Mouse (Mus musculus) CH12.LX (cell line): Measurements from ENCODE around the gene Gls. TPM values are rescaled to one million over a fixed set of nuclear protein-coding genes. Genes with fewer than 3 reads are reported as not detected.
A peak's percentile ranks its signal among the peaks of the same experiment; 100 is the strongest.

Source experiments
- DNase-seq: peaks from one replicate; pipeline ENCODE4 v3.0.0-alpha.2; 2013; ENCODE audit errors: extremely low read depth
- H3K27ac ChIP-seq: 2 replicates; pipeline ENCODE4 v1.5.1; 2012; ENCODE audit warnings: low read depth, mild to moderate bottlenecking, control low read depth, moderate library complexity; ENCODE audit not compliant: insufficient read depth
- H3K27me3 ChIP-seq: replicated peaks from 2 replicates; pipeline ENCODE3; 2012; ENCODE audit warnings: inconsistent platforms
- H3K36me3 ChIP-seq, 2 experiments: replicated peaks in 1 of 2; 2 replicates each; pipeline versions ENCODE3 to v1.6.1; 2012; ENCODE audit warnings: inconsistent platforms in 1 of 2, low read length in 1 of 2, mild to moderate bottlenecking in 1 of 2, mixed read lengths in 1 of 2, moderate library complexity in 1 of 2; ENCODE audit not compliant: control insufficient read depth in 1 of 2, insufficient read depth in 1 of 2
- H3K4me1 ChIP-seq, 2 experiments: 2 replicates each; pipeline ENCODE4 v1.6.1; 2012; ENCODE audit warnings: inconsistent platforms in 1 of 2, moderate library complexity in 1 of 2; ENCODE audit not compliant: insufficient read depth in 2 of 2, control insufficient read depth in 1 of 2
- H3K4me2 ChIP-seq: 2 replicates; pipeline ENCODE4 v1.6.1; 2012; ENCODE audit warnings: low read depth, mild to moderate bottlenecking, control low read depth; ENCODE audit not compliant: poor library complexity, insufficient read depth, severe bottlenecking
- H3K4me3 ChIP-seq, 3 experiments: fragments of 150-350 bp in 1 of 3; sonication (generic) in 1 of 3; replicated peaks in 1 of 3; 2 replicates each; pipeline versions ENCODE3 to v1.5.1; 2011 to 2012; ENCODE audit warnings: low read depth in 2 of 3, low read length in 2 of 3, mild to moderate bottlenecking in 2 of 3, moderate library complexity in 2 of 3, control low read depth in 1 of 3, improper control_type of control experiment in 1 of 3, inconsistent platforms in 1 of 3, mixed read lengths in 1 of 3; ENCODE audit not compliant: poor library complexity in 1 of 3
- H3K79me2 ChIP-seq: replicated peaks from 2 replicates; pipeline ENCODE4 v1.6.1; 2012; ENCODE audit warnings: mild to moderate bottlenecking, moderate library complexity; ENCODE audit not compliant: control insufficient read depth, poor library complexity, insufficient read depth, severe bottlenecking; ENCODE audit errors: extremely low read depth
- H3K9ac ChIP-seq: 2 replicates; pipeline ENCODE4 v1.6.1; 2012; ENCODE audit warnings: low read depth, mild to moderate bottlenecking, control low read depth, moderate library complexity; ENCODE audit not compliant: insufficient read depth
- H3K9me3 ChIP-seq: replicated peaks from 2 replicates; pipeline ENCODE3; 2012; ENCODE audit warnings: low read length, inconsistent platforms, mixed read lengths
- BHLHE40 ChIP-seq: IDR thresholded peaks from 2 replicates; pipeline ENCODE4 v1.6.1; 2011; ENCODE audit warnings: mild to moderate bottlenecking, low read depth, low read length, improper control_type of control experiment
- CHD2 ChIP-seq: IDR thresholded peaks from 2 replicates; pipeline ENCODE4 v1.6.1; 2011; ENCODE audit warnings: low read length, improper control_type of control experiment
- EP300 ChIP-seq: IDR thresholded peaks from 2 replicates; pipeline ENCODE4 v1.6.1; 2011; ENCODE audit warnings: low read length, improper control_type of control experiment
- ETS1 ChIP-seq: conservative IDR thresholded peaks from 2 replicates; pipeline ENCODE4 v1.6.1; 2012; ENCODE audit warnings: low read depth, mild to moderate bottlenecking, inconsistent platforms, low read length, improper control_type of control experiment, moderate library complexity
- GABPA ChIP-seq: IDR thresholded peaks from 2 replicates; pipeline ENCODE4 v1.6.1; 2012; ENCODE audit warnings: low read depth, low read length, improper control_type of control experiment, inconsistent platforms; ENCODE audit not compliant: insufficient replicate concordance
- HCFC1 ChIP-seq: IDR thresholded peaks from 2 replicates; pipeline ENCODE4 v1.6.1; 2012; ENCODE audit warnings: low read depth, mild to moderate bottlenecking, inconsistent platforms, low read length, improper control_type of control experiment
- JUN ChIP-seq: IDR thresholded peaks from 2 replicates; pipeline ENCODE4 v1.6.1; 2011; ENCODE audit warnings: low read depth, mild to moderate bottlenecking, low read length, improper control_type of control experiment, moderate library complexity; ENCODE audit not compliant: insufficient read depth
- MEF2A ChIP-seq: IDR thresholded peaks from 2 replicates; pipeline ENCODE4 v1.6.1; 2014; ENCODE audit warnings: low read depth, mild to moderate bottlenecking, inconsistent platforms, low read length, improper control_type of control experiment, borderline replicate concordance
- MXI1 ChIP-seq: IDR thresholded peaks from 2 replicates; pipeline ENCODE4 v1.6.1; 2011; ENCODE audit warnings: mild to moderate bottlenecking, low read depth, low read length, improper control_type of control experiment
- NELFE ChIP-seq: IDR thresholded peaks from 2 replicates; pipeline ENCODE4 v1.6.1; 2011; ENCODE audit warnings: low read depth, low read length, improper control_type of control experiment
- NRF1 ChIP-seq: IDR thresholded peaks from 2 replicates; pipeline ENCODE4 v1.6.1; 2014; ENCODE audit warnings: low read depth, mild to moderate bottlenecking, inconsistent platforms, low read length, improper control_type of control experiment, moderate library complexity
- PAX5 ChIP-seq: IDR thresholded peaks from 2 replicates; pipeline ENCODE4 v1.6.1; 2012; ENCODE audit warnings: low read length, inconsistent platforms, mixed read lengths
- POLR2A ChIP-seq: IDR thresholded peaks from 2 replicates; pipeline ENCODE4 v1.6.1; 2011; ENCODE audit warnings: low read depth, mild to moderate bottlenecking, improper control_type of control experiment, low read length
- SIN3A ChIP-seq: IDR thresholded peaks from 2 replicates; pipeline ENCODE4 v1.6.1; 2012; ENCODE audit warnings: low read length, improper control_type of control experiment, inconsistent platforms
- SMC3 ChIP-seq: IDR thresholded peaks from 2 replicates; pipeline ENCODE4 v1.6.1; 2011; ENCODE audit warnings: low read depth, low read length, improper control_type of control experiment
- UBTF ChIP-seq: IDR thresholded peaks from 2 replicates; pipeline ENCODE4 v1.6.1; 2012; ENCODE audit warnings: low read depth, mild to moderate bottlenecking, inconsistent platforms, low read length, improper control_type of control experiment, moderate library complexity
- ZKSCAN1 ChIP-seq: IDR thresholded peaks from 2 replicates; pipeline ENCODE4 v1.6.1; 2012; ENCODE audit warnings: low read depth, inconsistent platforms, low read length, improper control_type of control experiment, borderline replicate concordance
- ZMIZ1 ChIP-seq: IDR thresholded peaks from 2 replicates; pipeline ENCODE4 v1.6.1; 2012; ENCODE audit warnings: low read depth, mild to moderate bottlenecking, inconsistent platforms, low read length, improper control_type of control experiment
- dilution Hi-C: fragments of 300-500 bp; cut with MboI; formaldehyde crosslinking; loops from 2 replicates; pipeline ENCODE4 v1.14.3; 2020; ENCODE audit warnings: low sequenced_read_pairs; ENCODE audit not compliant: extremely low pct_unique_long_range_greater_than_20kb, extremely low pct_ligation_motif_present
- in situ Hi-C: fragments of 300-500 bp; cut with MboI; formaldehyde crosslinking; loops from 3 replicates; pipeline ENCODE4 v1.14.3; 2019; ENCODE audit warnings: low sequenced_read_pairs, low pct_ligation_motif_present, low pct_unique_long_range_greater_than_20kb, mixed read lengths
- polyA plus RNA-seq: library from polyadenylated mRNA; unstranded; fragments of >175 nt; gene quantifications from 2 replicates; pipeline ENCODE4 v1.2.1, GENCODE M21; 2012; ENCODE audit warnings: low read depth; ENCODE audit not compliant: insufficient read length
- total RNA-seq, 2 experiments: library from RNA; depleted of rRNA; stranded (reverse); fragments of 300-350 nt in 1 of 2; fragments of >200 nt in 1 of 2; gene quantifications; 2 replicates each; pipeline ENCODE4 v1.2.3; 2012 to 2014

Gene Gls
- total and polyA plus RNA-seq, 3 experiments: 107 to 182 (median 150) TPM

GRCm38 (mm10) chr1:52242270-52242669 is 9.2 kb upstream of the Gls start:
- no peaks in the 10 kb centered on the region for H3K4me1 ChIP-seq
- H3K79me2 ChIP-seq: no peaks in the 10 kb centered on the region
- no peaks in the 10 kb centered on the region for H3K27me3 ChIP-seq
- H3K4me3 ChIP-seq: no peak overlapping the region
- dilution Hi-C loops: no loop called here
- no peak overlapping the region for H3K9ac ChIP-seq
- H3K36me3 ChIP-seq: no peaks in the 10 kb centered on the region
- TF ChIP-seq SMC3 (no peak), BHLHE40 (peak; percentile 8; the same call in 1 of the 2 replicates)
- no peaks in the 10 kb centered on the region for H3K9me3 ChIP-seq
- H3K4me2 ChIP-seq: no peak overlapping the region
- in situ Hi-C loops: no loop called here
- DNase-seq: no peak
- no peak overlapping the region for H3K27ac ChIP-seq

DNA sequence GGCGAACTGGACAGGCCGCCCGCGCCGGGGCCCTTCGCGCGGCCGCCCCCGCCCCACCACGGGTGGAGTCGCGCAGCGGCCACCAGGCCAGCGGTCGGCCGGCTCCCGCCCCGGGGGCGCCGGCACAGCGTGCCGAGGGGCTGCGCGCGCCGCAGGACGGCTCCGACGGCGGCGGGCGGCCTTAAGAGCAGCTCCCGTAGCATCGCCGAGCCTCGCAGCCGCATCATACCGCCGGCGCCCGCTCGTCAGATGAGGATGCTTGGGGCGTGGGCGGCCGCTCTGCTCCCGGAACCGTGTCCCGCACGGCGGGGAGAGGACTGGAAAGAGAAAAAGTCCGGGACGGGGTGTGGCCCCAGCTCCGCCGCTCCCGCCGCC is 279 bp downstream of the Gls start:
- no peak for TF ChIP-seq MEF2A
- no peak for TF ChIP-seq JUN
- no peak for TF ChIP-seq ETS1
- no peak for TF ChIP-seq UBTF
- no peak for TF ChIP-seq SMC3
- no peak for TF ChIP-seq CHD2
- TF ChIP-seq PAX5: no peak
- no peak for TF ChIP-seq EP300
- TF ChIP-seq GABPA: no peak
- TF ChIP-seq HCFC1: no peak
- no peak for TF ChIP-seq ZMIZ1
- no peak for TF ChIP-seq MXI1
- TF ChIP-seq NRF1: no peak
- no peak for TF ChIP-seq NELFE
- TF ChIP-seq ZKSCAN1: no peak
- no peak for TF ChIP-seq POLR2A
- TF ChIP-seq SIN3A: no peak
- peaks cover 5% of the 10 kb centered on the region for H3K27me3 ChIP-seq
- peak overlapping the region; percentile 94 for H3K9ac ChIP-seq
- peak overlapping the region; percentile 87 for H3K27ac ChIP-seq
- H3K4me1 ChIP-seq: peaks cover 0 to 9% of the 10 kb centered on the region in 2 experiments; a peak in 2 of 4 replicates
- H3K36me3 ChIP-seq: peaks cover 0 to 2% of the 10 kb centered on the region in 2 experiments
- H3K4me3 ChIP-seq: peak overlapping the region; percentile 63 to 99 (median 94)
- in situ Hi-C loops (no loop called here), dilution Hi-C loops (no loop called here)
- no peak for DNase-seq
- no peak overlapping the region for H3K4me2 ChIP-seq
- peaks cover 30% of the 10 kb centered on the region for H3K79me2 ChIP-seq
- H3K9me3 ChIP-seq: no peaks in the 10 kb centered on the region
